Mouse (Mus musculus) adrenal gland, adult 2 months (tissue): Measurements from ENCODE around the gene Uck2. TPM values are rescaled to one million over a fixed set of nuclear protein-coding genes. Genes with fewer than 3 reads are reported as not detected.

Source experiments
- DNase-seq: peaks from one replicate; pipeline ENCODE4 v3.0.0; 2021
- polyA plus RNA-seq: library from polyadenylated mRNA; depleted of rRNA; stranded (reverse); fragments of >200 nt; gene quantifications from 2 replicates; pipeline ENCODE4 v1.2.3, GENCODE M21; 2012
- total RNA-seq, 2 experiments: library from RNA; stranded (reverse); gene quantifications; 2 replicates each; pipeline ENCODE4 v1.2.3; 2021

Gene Uck2
- total and polyA plus RNA-seq, 3 experiments: 30.4 to 107 (median 39.5) TPM

DNA sequence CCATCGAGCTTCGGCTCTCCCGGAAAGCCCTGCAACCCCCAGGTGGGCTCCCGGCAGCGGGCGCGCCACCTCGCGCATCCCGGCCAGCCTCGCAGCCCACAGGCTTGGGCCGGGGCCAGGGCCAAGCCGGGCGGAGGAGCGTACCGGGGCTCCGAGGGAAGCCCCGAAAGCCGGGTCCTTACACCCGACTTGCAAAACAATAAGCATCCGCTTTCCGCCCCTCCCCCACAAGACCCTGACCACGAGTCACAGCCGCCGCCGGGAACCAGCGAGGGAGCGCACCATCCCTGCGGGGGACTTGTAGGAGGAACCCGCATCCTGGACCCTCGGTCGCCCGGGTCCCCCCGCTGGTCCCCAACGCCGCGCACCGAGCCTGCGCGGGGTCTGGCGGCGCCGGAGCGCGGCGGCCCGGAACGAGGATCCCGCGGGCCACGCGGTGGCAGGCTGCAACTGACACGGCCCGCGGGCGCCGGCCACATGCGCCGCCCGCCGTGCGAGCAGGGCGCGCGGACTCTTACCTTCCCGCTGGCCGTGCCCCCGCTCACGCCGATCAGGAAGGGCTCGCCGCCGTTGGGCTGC is 773 bp downstream of the Uck2 start:
- peak; percentile 76 for DNase-seq

DNA sequence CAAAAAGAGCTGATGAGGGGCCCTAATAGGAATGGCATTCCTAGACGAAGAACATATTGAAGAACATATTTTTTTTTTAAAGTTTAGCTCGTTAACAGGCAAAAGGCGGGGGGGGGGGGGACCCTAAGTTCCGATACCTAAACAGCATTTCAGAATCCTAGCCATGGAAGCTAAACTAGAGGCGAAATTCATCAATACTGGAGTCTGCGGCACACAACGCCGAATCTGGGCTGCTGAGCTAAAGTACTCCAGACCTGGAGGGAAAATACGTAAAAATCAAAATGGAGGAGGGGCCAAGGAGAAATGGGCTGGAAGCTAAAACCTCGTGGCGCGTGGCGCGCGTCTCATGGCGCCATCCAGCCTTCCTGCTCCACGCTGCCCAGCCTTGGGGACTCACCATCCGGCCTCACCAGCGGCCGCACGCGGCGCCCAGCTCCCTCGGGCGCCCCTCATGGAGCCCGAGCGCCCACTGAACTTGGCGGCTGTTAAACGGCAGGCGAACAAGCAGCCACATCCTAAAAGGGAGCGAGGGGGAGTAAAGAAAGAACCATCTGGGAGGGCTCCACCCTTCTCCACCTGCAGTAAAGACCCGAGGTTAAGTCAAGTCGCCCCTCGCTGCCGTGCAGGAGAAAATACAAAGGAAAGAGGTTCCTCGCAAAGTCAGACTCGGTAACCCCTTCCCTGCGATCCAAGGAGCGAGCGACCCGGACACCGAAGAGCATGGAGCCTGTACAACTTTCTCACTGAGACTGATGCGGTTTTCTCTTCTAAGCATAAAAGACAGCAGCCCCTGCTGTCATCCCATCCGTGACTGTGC is 1.5 kb downstream of the Uck2 start:
- DNase-seq: peak; percentile 76

DNA sequence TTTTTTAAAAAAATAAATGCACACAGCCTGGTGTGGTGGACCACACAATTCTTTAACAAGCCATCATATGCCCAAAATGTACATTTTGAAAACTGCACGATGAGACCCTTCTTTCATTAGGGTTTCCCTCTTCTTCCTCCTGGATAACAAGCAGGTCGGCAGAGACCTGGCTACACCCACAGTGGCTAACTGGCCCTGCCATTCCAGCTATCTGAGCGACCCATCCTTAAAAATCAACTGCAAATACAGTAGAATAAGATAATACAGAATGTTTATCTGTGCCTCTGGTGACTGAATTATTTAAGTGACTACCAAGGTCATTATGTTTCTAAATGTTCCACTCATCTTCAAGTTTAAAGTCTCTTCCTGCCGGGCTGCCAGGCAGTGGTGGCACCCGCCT is 2.4 kb downstream of the Uck2 start:
- DNase-seq: no peak

DNA sequence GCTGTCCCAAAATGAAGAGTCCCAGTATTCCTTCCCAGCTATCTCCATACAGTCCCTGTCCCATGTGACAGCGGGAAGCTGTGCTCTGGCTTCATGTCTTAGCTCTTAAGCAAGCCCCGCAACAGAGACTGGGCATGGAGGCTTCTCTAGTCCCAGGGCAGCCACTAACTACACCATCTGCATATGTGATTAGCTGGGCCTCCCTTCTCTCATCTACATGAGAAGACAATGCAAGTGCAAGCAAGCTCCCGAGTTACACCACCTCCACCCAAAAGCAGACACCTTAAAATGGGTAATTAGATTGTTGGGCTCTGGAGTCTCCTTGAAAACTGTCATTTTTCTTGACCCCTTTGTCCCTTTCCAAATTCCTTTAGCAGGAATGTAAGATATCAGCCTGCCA is 3.0 kb downstream of the Uck2 start:
- DNase-seq: no peak

DNA sequence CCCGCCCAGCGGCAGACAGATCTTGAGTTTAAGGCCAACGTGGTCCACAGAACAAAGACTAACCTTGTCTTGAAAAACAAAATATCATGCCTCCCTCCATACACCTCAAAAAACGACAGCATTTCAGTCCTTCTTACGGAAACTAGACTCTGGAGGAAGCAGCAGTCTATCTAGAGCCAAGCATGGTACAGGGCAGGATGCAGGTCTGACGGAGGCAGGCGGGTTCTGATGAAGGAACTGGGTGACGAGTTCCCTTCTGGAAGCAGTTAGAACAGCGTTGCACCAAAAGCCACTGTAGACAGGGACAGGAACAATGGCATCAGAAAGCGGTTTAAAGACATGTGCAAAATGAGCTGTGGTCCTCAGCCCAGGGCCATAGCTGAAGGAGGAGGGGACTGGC is 5.1 kb downstream of the Uck2 start:
- DNase-seq: no peak

DNA sequence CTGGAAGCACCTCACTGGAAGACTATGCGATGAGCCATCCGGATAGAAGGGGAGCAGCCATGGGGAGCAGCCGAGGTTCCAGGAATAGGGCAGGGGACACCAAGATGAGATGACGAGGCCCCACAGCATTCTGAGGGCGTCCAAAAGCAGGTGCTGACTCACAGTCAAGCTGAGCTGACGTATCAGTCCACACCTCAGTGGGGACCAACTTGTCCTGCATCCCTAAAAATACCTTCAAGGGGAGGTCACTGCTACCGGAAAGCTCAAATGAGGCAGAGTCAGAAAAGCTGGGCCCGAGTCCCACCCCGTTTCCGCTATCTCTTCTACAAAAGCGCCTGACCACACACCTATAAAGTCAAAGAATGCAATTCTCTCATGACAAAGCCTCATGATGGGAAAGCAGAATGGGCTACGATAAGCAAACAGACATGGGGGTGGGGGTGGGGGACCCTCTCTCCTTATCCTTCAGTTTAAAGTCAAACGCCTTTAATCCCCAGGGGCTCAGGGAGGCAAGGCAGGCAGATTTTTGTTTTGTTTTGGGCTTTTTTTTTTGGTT is 5.9 kb downstream of the Uck2 start:
- no peak for DNase-seq

DNA sequence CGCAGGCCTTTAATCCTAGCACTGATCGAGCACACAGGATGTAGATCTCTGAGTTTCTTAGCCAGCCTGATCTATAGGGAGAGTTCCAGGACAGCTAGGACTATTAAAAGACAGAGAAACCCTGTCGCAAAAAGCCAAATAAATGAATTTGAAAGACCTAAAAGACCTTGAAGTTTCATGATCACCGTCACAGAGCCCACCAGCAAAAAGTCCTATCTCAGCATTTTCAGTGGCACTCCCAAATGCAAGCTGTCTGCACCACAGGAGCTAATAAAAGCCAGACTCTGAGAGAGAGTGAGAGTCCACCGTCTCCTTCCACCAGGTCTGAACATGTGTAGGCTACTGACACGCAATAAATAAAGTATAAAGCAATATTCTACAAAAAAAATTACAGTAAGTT is 6.7 kb downstream of the Uck2 start:
- no peak for DNase-seq

DNA sequence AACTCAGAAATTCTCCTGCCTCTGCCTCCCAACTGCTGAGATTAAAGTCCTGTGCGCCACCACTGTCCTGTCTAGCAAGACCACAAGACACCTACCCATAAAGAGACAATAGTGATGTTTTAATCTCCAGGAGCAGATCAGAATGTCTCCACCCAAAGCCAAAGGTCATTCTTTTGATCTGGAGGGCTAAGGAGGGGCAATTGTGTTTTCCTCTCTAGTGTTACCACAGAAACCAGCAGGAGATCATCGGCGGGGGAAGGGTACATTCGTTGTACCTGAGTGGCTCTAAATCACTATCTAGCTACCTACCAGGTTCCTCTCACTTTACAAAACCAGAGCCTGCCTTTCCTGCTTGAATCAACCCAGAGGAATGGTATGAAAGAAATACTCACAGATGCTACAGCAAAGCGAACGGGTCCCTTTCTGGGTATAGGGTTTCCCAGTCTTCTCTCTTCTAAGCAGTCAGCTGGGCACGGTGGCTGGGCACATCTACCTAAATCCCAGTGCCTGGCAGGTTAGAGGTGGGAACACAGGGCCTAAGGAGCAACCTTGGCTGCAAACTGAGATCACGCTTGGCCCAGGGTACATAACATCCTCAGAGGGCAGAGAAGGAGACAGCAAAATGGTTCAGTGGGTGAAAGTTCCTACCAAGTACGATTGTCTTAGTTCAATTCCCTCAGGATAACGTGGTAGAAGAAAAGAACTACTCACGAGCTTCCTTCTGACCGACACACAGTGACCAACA is 10.3 kb downstream of the Uck2 start:
- no peak for DNase-seq

DNA sequence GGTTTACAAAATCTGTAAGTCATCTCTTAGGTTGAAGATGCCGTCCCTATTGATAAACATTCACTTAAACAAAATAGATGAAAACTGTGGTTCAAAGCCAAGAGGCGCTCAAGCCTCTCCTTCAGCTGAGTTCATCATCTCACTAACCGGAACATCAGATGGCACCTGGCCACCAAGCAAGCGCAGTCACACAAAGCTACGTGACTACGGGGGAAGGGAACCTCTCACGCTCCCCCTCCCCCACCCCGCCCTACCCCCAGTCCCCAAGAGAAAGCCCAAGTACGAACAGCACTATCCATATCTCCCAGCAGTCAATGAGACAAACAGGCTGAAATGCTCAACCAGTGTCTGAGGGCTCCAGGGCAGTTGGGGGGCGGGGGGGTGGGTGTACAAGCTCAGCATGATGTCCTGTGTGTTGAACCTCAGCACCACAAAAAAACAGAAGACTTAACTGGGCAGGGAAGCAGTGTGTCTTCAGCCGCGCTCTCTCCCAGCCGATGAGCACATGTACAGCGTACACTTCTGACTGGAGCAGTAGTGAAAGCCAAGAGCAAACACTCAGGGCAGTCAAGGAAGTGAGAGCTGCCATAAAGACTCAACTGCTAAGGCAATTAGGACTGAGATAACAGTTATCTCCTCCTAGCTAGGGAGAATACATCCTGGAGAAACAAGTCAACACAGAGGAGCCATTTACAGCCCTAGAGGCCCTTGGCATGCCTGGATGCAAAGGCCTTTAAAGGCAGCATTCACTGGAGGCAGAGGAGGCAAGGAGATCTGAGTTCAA is 11.5 kb downstream of the Uck2 start:
- DNase-seq: no peak

DNA sequence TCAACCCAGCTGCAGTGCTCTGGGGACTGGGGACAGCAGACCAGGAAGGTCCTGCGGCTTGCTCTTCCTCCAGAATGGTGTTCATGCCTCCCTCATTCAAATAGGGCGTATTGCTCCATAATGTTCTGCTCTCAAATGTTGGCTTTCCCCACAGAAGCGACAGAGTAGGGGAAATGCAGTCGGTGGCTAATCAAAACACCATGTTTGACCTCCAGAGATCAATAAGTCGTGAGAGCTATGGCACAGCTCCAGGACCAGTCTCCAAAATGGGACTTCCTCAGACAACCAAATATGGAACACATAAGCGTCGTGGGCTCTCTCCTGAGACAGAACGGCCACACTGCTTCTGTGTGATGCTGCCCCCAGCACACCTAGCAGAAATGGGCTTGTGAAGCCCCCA is 13.3 kb downstream of the Uck2 start:
- DNase-seq: no peak

DNA sequence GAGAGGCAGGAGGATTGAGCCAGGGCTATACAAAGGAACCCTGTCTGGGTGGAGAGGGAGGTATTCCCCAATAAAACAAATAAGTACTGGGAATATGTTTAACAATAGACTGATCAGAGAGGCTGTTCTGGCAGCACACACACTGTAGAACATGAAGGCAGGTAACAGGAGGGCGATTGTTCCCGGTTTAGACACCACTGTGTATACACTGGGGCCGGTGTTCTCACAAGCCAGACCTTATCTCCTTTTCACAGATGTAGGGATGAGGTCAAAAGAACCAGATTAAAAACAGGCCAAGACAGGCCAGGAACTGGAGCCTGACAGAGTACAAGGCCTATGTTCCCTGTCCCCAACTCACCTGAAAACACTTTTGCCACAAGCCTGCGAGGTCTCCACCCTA is 13.8 kb downstream of the Uck2 start:
- no peak for DNase-seq

DNA sequence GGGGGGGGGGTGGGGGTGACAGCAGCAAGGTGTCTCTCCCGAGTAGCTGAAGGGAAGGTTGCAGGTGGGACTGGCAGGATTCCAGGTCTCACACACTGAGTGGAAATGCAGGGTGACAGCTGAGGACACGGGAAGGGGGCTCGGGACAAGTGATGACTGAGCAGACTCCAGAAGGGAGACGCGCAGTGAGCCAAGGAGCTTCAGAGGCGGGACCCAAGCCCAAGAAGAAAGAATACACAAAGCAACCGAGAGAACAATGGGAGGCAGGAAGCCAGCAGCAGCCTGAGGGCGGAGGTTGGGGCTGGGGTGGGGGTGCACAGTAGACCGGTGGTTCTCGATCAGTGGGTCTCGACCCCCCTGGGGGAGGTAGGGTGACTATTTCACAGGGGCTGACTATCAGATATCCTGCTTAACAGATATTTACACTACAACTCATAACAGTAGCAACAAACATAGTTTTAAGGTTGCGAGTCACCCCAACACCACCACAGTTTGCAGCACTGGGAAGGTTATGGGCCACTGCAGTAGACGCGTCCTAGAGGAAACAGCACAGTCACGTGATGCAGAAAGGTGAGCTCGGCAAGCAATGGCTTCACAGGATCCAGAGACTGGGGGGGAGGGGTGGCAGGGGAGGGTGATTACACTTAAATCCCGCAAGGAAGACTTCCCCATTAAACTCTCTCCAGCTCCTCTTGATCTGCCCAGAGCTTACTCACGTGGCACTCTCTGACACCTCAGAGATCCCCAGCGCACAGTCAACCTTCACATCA is 14.6 kb downstream of the Uck2 start:
- DNase-seq: no peak

DNA sequence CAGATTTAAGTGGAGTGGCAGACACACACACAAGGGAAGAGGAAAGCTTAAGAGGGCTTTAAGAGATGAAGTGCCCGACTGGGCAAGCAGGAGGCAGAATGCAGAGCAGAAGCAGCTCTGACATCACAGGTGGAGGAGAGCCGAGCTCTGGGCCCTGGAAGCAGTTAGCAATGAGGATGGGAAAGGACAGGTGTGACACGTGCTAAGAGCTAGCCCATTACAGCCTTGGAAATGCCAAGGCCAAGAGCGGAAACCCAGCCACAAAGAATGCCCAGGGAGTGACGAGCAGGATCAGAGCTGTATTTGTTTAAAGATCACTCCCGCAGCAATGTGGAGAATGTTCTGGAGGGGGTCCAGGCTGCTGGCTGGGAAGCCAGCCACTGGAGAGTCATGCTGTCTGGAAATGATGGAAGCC is 15.3 kb downstream of the Uck2 start:
- peak; percentile 83 for DNase-seq

DNA sequence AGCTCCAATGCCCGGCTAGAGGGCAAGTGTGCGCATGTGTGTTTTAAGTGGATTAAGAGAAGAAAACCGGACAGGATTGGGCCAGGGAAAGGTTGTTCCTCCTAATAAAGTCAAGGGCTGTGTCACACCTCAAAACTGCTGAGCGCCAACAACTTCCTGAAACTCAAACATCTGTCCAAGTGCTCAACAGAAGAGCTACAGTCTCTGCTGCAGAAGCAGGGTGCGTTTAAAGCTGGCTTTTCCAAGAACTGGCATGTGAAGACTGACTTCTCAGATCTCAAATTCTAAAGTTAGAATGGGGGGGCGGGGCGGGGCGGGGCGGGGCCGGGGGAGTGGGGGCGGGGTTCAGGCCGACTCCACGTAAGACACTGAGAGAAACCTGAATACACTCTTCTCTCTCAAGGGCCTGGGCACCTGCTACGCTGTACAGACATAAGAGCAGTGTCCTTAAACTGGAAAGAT is 15.7 kb downstream of the Uck2 start:
- DNase-seq: no peak

DNA sequence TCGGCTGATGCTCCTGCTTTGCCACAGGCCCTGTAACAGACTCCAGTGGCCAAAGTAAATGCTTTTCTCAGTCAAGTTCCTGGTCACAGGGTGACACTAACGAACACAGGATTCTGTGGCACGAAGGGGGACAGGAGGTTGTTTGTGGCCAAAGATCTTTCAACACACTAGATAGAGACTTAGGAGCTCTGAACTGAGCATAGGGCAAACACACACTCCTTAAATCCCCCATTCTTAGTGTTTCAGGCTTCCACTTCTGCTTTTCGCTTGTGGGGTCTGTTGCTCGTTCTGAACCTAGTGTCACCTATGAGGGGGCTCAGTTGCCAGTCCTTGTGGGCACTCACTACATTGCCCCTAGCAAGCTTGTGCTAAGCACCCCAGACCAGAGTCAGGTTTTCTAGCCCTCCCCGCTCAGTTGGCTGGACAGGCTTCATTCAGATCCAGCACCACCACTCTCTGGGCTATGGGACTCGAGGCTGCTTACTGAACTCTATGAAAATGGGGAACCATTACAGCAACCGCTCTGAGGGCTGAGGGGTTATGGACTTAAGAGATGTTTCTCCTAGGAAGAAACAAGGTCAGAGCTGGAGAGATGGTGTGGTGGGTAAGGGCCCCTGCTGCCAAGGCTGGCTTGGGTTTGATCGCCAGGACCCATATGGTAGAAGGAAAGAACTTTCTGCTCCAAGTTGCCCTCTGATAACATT is 16.6 kb downstream of the Uck2 start:
- DNase-seq: no peak

DNA sequence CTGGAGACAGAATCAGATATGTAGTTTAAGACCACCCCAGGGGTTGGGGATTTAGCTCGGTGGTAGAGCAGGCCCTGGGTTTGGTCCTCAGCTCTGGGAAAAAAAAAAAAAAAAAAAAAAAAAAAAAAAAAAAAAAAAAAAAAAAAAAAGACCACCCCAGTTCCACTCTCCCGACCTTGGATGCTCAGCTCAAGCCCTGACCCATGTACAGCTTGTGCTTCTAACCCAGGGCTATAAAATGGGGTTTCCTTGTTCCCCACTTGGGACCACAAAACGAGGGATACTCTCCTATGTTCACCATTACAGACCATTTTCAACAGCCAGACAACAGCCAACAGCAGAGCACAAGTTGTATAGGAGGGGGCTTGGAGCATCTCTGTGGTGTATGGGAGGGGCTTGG is 18.4 kb downstream of the Uck2 start:
- DNase-seq: no peak

DNA sequence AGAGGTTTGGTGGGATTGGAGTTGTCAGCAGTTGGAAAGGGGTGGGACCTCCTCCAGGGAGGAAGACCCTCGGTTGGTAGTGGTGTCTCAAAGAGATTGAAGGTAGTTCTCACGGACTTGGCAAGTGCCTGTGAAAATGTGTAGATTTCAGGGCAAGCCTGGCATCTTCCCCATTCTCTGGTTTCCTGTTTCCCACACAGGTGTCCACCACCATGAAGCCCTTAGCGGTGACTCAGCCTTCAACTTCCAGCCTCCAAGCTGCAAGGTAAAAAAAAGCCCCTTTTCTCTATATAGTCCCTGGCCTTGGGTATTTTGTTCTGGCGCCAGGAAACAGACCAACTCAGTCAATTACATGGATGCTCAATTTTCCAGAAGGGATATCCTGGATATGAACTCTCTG is 19.8 kb downstream of the Uck2 start:
- DNase-seq: no peak

DNA sequence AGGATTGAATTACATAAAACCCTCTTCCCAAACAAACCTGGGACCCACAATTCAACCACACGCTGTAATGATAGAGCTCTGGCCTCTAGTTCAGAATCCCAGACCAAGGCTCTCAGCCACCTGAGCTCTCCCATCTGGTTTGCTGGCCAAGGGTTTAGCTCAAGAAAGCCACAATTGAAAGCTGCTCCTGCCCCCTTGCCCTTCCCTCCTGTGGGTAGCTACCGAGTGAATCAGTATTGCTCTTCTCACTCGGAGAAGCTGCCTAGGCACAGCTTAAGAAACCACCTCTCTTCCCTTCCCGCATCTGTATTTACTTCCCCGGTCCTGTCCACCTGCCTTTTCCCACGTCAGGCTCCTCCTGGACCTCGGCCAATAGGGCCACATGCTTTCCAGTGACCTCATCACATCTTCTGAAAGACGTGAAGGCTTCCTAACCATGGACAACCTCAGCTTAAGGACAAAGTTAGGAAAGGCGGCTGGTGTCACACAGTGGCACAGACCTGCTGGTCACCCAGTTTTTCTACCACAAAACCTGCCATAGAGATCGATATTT is 22.6 kb downstream of the Uck2 start:
- no peak for DNase-seq

DNA sequence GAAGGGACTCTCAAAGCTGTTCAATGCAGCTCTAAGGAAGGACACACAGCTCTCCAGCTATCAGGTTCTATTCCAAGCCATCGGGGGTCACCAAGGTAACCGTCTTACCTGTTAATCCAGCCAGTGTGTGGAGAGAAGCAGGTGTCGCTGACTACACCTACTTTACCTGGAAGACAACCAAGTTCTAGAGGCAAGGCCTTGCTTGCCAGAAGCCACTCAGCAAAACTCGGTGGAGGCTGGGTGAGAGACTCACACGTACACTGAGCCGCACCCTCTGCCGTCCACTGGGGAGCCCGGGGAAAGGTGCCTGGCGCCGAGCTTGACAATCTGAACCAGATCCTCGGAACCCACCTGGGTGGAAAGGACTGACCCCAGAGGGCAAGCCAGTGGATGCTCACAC is 23.4 kb downstream of the Uck2 start:
- DNase-seq: no peak

DNA sequence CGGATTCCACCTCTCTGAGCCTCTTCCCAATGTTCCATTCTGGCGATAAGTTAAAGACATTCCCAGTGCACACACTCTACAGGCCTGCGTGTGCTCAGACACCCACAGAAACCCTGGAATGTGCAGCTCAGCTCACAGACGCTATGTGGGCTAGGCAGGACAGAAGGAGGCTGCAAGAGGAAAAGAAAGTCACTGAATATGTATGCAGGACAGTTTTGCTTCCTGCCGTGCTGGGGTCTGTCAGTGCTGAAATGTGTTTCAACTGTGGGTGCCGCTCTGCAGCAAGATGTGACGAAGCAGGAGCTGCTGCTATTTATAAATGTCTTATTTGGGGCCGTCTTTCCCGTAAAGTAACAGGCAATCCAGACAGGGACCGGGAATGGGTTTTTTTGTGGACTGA is 25.4 kb downstream of the Uck2 start:
- DNase-seq: no peak
